Mouse (Mus musculus) 3134 (cell line): ENCODE data around the gene Ppp1r9b.
"Not testable (repeated sequence)": the region's sequence is repeated elsewhere in the genome, so short reads cannot be mapped to it uniquely, and the experiment has no call there.

Experiments used
- DNase-seq: peaks from one replicate; pipeline ENCODE4 v3.0.0-alpha.2; 2011; ENCODE audit warnings: low spot score; ENCODE audit not compliant: insufficient read length; ENCODE audit errors: extremely low read depth

Gene Ppp1r9b

DNA sequence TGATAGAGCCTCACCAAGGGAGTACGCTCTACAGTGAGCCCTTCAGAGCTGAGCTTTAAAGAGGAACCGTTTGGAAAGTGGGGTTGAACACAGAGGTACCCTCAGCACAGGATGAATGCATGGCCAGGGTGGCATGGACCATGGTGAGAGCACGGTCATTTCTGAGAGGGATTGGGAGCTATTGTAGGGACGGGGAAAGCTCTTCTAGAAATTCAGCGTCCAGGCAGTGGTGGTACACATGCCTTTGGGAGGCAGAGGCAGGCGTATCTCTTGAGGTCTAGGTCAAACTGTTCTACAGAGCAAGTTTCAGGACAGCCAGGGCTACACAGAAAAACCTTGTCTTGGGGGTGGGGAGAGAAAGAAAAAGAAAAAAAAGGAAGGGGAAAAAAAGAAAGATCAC lies 6.1 kb downstream of the Ppp1r9b start:
- DNase-seq = no peak

- no peak for DNase-seq
Measured at GRCm38 (mm10) chr11:94997596-94997995, 6.8 kb downstream of the Ppp1r9b start.

- no peak for DNase-seq
Measured at GRCm38 (mm10) chr11:94998041-94998531, 7.3 kb downstream of the Ppp1r9b start.

- no peak for DNase-seq
Measured at GRCm38 (mm10) chr11:95000128-95000527, 9.3 kb downstream of the Ppp1r9b start.

GRCm38 (mm10) chr11:95000548-95000947 lies 9.7 kb downstream of the Ppp1r9b start:
- DNase-seq = no peak

- peak; percentile 66 for DNase-seq
Measured at GRCm38 (mm10) chr11:95001058-95001457, 10.2 kb downstream of the Ppp1r9b start.

DNA sequence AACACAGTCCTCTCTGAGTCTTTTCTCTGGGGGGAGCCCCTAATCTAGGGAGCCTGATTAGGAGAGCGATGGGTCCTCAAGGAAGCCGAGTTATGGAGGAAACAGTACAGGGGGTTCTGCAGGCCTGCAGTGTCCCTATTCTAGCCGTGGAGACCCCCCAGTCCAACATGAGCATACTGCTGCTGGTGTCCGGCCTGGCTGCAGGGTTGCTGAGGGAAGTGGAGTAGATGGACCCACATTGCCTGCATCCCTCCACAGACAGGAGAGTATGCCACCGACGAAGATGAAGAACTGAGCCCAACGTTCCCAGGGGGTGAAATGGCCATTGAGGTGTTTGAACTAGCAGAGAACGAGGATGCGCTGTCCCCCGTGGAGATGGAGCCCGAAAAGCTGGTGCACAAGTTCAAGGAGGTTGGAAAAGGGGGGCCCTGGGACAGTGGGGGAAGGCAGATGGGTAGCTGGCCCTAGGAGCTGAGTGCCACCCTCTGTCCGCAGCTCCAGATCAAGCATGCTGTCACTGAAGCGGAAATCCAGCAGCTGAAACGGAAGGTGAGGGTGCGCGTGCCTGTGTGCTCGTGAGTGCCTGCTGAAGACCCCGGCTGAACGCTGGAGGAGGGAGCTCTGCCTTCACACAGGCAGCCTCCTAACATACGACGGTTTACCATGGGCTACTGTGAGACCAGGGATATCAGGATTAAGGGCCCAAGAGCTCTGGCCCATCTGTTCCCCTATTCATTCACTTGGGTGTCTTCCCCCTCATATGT lies 10.9 kb downstream of the Ppp1r9b start:
- DNase-seq = no peak

- no peak for DNase-seq
Measured at GRCm38 (mm10) chr11:95002705-95003104, 11.9 kb downstream of the Ppp1r9b start.

DNA sequence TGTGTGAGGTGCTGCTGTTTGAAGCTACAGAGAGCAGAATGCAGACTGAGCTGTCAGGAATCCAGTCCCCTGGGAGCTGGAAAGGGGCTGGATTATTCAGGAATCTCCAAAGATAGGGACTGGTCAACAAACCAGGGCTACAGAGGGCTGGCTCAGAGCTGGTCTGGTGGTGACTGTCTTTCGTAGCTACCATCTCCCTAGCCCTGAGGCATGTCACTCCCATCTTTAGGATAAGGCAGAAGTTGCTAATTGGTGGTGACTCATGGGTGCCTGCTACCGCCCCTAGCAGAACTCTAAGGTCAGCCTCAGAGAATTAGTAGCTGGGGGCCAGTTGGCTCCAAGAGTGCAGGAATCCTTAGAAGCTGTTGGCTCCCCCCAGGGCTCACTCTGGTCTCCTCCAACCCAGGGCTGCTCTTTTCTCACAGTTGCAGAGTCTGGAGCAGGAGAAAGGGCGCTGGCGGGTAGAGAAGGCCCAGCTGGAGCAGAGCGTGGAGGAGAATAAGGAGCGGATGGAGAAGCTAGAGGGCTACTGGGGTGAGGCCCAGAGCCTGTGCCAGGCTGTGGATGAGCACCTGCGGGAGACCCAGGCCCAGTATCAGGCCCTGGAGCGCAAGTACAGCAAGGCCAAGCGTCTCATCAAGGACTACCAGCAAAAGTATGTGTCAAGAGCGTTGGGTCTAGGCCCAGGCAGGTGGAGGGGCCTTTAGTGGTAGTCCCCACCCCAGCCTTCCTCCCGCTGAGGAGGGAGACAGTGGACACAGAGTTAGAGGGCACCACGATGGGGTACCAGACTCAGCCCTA lies 13.5 kb downstream of the Ppp1r9b start:
- peak; percentile 54 for DNase-seq

- DNase-seq = no peak
Measured at GRCm38 (mm10) chr11:95004937-95005198, 14.0 kb downstream of the Ppp1r9b start.

GRCm38 (mm10) chr11:95006038-95006437 lies 15.2 kb downstream of the Ppp1r9b start:
- DNase-seq = no peak

DNA sequence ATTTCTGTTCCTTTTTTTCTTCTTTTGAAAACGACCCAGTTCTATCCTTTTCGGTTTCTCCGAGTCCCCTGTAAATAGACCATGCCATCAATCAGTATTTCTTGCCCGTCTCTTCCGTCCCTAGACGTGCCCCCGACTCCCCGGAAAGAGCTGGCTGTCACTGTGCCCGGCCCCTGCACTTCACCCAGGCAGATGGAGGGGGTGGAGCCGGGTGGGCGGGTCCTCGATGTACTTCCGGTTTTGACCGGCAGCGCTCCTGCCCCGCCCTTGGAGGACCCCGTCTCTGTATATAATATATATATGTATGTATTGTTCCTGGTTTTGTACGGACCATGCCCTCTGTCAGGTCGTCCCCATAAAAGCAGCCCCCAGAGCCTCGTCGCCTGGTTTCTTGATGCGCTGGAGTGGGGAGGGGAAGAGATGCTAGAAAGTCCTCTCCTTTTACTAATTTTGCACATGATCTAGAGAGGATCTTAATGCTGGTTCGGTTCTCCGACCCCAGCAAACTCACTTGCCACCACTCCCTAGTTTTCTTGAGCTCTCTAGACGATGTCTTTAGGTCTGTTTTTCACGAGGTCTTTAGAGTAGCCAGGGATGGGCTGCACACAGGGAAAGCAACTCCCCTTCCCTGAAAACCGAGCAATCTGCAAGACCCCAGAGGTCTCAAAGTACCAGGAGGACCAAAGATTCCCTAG lies 15.8 kb downstream of the Ppp1r9b start:
- peak; percentile 58 for DNase-seq

GRCm38 (mm10) chr11:95007418-95007817 lies 16.6 kb downstream of the Ppp1r9b start:
- DNase-seq = no peak

GRCm38 (mm10) chr11:95008661-95009628 lies 18.1 kb downstream of the Ppp1r9b start:
- peak; percentile 54 for DNase-seq

- DNase-seq = peak; percentile 86
Measured at GRCm38 (mm10) chr11:95009629-95010014, 18.8 kb downstream of the Ppp1r9b start, which contains the start of gene Samd14. Samd14 (plus strand) TSS chr11:95009879.

GRCm38 (mm10) chr11:95010141-95010739 lies 19.4 kb downstream of the Ppp1r9b start:
- no peak for DNase-seq

DNA sequence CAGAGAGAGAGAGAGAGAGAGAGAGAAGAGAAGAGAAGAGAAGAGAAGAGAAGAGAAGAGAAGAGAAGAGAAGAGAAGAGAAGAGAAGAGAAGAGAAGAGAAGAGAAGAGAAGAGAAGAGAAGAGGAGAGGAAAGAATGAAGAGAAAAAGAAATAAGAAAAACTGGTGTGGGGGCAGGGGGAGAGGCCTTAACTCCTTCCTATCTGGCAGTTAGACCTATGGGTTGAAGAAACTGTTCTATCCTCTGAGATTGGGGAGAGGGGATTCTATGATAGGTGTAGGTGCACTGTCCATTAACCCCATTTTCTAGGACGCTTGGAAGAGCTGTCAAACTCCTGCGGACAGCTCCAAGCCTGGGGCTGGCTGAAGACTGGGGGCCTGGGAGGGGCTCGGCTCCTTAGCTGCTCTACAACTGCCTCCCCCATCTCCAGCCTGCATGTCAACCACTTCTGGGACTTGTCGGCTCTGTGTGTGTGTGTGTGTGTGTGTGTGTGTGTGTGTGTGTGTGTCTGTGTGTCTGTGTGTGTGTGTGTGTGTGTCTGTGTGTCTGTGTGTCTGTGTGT lies 20.1 kb downstream of the Ppp1r9b start:
- DNase-seq = not testable (repeated sequence)

- DNase-seq = no peak
Measured at GRCm38 (mm10) chr11:95011416-95011815, 20.6 kb downstream of the Ppp1r9b start.

GRCm38 (mm10) chr11:95012075-95012474 lies 21.2 kb downstream of the Ppp1r9b start:
- DNase-seq = no peak
